Mouse (Mus musculus) splenic B cell, adult 2 months (primary cell): ENCODE data around the gene Mvb12b.

Experiments used
- DNase-seq: peaks from one replicate; pipeline ENCODE4 v3.0.0-alpha.2; 2011; ENCODE audit warnings: low read depth, low spot score
- H3K27me3 ChIP-seq: 2 replicates; pipeline ENCODE4 v1.6.1; 2012; ENCODE audit warnings: mild to moderate bottlenecking, low read length, moderate library complexity, mixed read lengths; ENCODE audit not compliant: control insufficient read depth, poor library complexity, insufficient read depth, severe bottlenecking
- H3K36me3 ChIP-seq: 2 replicates; pipeline ENCODE4 v1.6.1; 2012; ENCODE audit warnings: mild to moderate bottlenecking, low read length, moderate library complexity, mixed read lengths; ENCODE audit not compliant: control insufficient read depth, poor library complexity, insufficient read depth, severe bottlenecking

Mvb12b gene

GRCm38 (mm10) chr2:33843642-33844041 lies 44.1 kb downstream of the Mvb12b start:
- no peaks in the 10 kb centered on the region for H3K36me3 ChIP-seq
- no peak for DNase-seq
- H3K27me3 ChIP-seq, result no peaks in the 10 kb centered on the region

- Histone ChIP-seq H3K36me3 (no peaks in the 10 kb centered on the region), H3K27me3 (no peaks in the 10 kb centered on the region)
- DNase-seq, result no peak
These were observed 44.7 kb downstream of the Mvb12b start for GRCm38 (mm10) chr2:33842983-33843577.

GRCm38 (mm10) chr2:33841980-33842379 lies 45.8 kb downstream of the Mvb12b start:
- no peaks in the 10 kb centered on the region for H3K36me3 ChIP-seq
- no peaks in the 10 kb centered on the region for H3K27me3 ChIP-seq
- no peak for DNase-seq

- DNase-seq, result no peak
- no peaks in the 10 kb centered on the region for H3K27me3 ChIP-seq
- no peaks in the 10 kb centered on the region for H3K36me3 ChIP-seq
These were observed 47.3 kb downstream of the Mvb12b start for GRCm38 (mm10) chr2:33840483-33840882.

GRCm38 (mm10) chr2:33839252-33839651 lies 48.5 kb downstream of the Mvb12b start:
- no peak for DNase-seq
- Histone ChIP-seq H3K27me3 (no peaks in the 10 kb centered on the region), H3K36me3 (no peaks in the 10 kb centered on the region)

- Histone ChIP-seq H3K36me3 (no peaks in the 10 kb centered on the region), H3K27me3 (no peaks in the 10 kb centered on the region)
- DNase-seq, result no peak
These were observed 50.4 kb downstream of the Mvb12b start for GRCm38 (mm10) chr2:33837297-33837696.

- DNase-seq, result no peak
- Histone ChIP-seq H3K36me3 (no peaks in the 10 kb centered on the region), H3K27me3 (no peaks in the 10 kb centered on the region)
These were observed 51.0 kb downstream of the Mvb12b start for GRCm38 (mm10) chr2:33836660-33837213.

- no peak for DNase-seq
- H3K27me3 ChIP-seq, result no peaks in the 10 kb centered on the region
- H3K36me3 ChIP-seq, result no peaks in the 10 kb centered on the region
These were observed 52.7 kb downstream of the Mvb12b start for GRCm38 (mm10) chr2:33835038-33835437.

- DNase-seq, result no peak
- H3K36me3 ChIP-seq, result no peaks in the 10 kb centered on the region
- no peaks in the 10 kb centered on the region for H3K27me3 ChIP-seq
These were observed 53.8 kb downstream of the Mvb12b start for GRCm38 (mm10) chr2:33833902-33834301.

- DNase-seq, result no peak
These were observed 57.9 kb downstream of the Mvb12b start for GRCm38 (mm10) chr2:33829870-33830269.

GRCm38 (mm10) chr2:33826777-33827176 lies 61.0 kb downstream of the Mvb12b start:
- Histone ChIP-seq H3K36me3 (no peaks in the 10 kb centered on the region), H3K27me3 (no peaks in the 10 kb centered on the region)
- no peak for DNase-seq

More at GRCm38 (mm10) chr2:33829870-33830269, 57.9 kb downstream of the Mvb12b start:
- no peaks in the 10 kb centered on the region for H3K27me3 ChIP-seq
- no peaks in the 10 kb centered on the region for H3K36me3 ChIP-seq

- Histone ChIP-seq H3K27me3 (no peaks in the 10 kb centered on the region), H3K36me3 (no peaks in the 10 kb centered on the region)
- no peak for DNase-seq
These were observed 62.7 kb downstream of the Mvb12b start for GRCm38 (mm10) chr2:33824935-33825514.

GRCm38 (mm10) chr2:33821677-33822607 lies 65.8 kb downstream of the Mvb12b start:
- H3K36me3 ChIP-seq, result no peaks in the 10 kb centered on the region
- peak; percentile 87 for DNase-seq
- no peaks in the 10 kb centered on the region for H3K27me3 ChIP-seq

GRCm38 (mm10) chr2:33820450-33820849 lies 67.3 kb downstream of the Mvb12b start:
- no peaks in the 10 kb centered on the region for H3K36me3 ChIP-seq
- no peak for DNase-seq
- no peaks in the 10 kb centered on the region for H3K27me3 ChIP-seq

- no peak for DNase-seq
- no peaks in the 10 kb centered on the region for H3K36me3 ChIP-seq
- H3K27me3 ChIP-seq, result no peaks in the 10 kb centered on the region
These were observed 67.7 kb downstream of the Mvb12b start for GRCm38 (mm10) chr2:33820037-33820436.
